Mouse (Mus musculus) adrenal gland, postnatal 4 days (tissue): Measurements from ENCODE around the gene Eid1. TPM values are rescaled to one million over a fixed set of nuclear protein-coding genes. Genes with fewer than 3 reads are reported as not detected.

ENCODE experiments used
- DNase-seq, 2 experiments: peaks; one replicate each; pipeline ENCODE4 v3.0.0; 2021 to 2022; ENCODE audit warnings: low spot score in 2 of 2, mixed read lengths in 2 of 2
- long read RNA-seq, 2 experiments: library from polyadenylated mRNA; stranded (forward); transcript quantifications; one replicate each; pipeline ENCODE4 v2.0.0; 2021
- total RNA-seq, 2 experiments: library from RNA; stranded (reverse); gene quantifications; 2 replicates each; pipeline ENCODE4 v1.2.3; 2021

Gene Eid1
- total RNA-seq = 100 to 1,000 TPM; 207 to 216 TPM
- long read RNA-seq, experiment 1, transcript Eid1-201 (1 exons, 1,691 nt) = major isoform, 194 of 194 reads
- long read RNA-seq, experiment 1, partial matches to known transcripts = 0 of 194 reads
- long read RNA-seq, experiment 1, other reads (novel, unspliced or antisense) = 0 of 194 reads
- long read RNA-seq, experiment 2, transcript Eid1-201 (1 exons, 1,691 nt) = major isoform, 318 of 318 reads
- long read RNA-seq, experiment 2, partial matches to known transcripts = 0 of 318 reads
- long read RNA-seq, experiment 2, other reads (novel, unspliced or antisense) = 0 of 318 reads

GRCm38 (mm10) chr2:125672957-125673631 lies at the start of gene Eid1:
Gene Eid1, plus strand, starts transcription at chr2:125673095.
- DNase-seq = peak; percentile 54 to 68

DNA sequence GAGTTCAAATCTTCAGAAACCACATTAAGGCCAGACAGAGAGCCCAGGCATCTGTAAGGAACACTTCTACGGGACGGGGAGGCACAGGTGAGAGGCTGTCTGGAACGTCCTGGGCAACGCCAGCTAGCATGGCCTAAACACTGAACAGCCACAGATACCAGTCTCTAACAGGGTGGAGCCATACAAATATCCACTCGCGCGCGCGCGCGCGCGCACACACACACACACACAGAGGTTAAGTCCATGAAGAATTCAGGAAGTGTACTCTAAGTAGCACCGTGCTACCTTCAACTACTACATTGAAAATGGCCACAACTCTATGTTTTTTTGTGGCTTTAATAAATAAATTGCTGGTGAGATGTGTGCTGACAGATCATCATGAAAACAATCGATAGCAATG lies 49.7 kb upstream of the Eid1 start:
- no peak for DNase-seq

GRCm38 (mm10) chr2:125624127-125624685 lies 48.7 kb upstream of the Eid1 start:
- no peak for DNase-seq

DNA sequence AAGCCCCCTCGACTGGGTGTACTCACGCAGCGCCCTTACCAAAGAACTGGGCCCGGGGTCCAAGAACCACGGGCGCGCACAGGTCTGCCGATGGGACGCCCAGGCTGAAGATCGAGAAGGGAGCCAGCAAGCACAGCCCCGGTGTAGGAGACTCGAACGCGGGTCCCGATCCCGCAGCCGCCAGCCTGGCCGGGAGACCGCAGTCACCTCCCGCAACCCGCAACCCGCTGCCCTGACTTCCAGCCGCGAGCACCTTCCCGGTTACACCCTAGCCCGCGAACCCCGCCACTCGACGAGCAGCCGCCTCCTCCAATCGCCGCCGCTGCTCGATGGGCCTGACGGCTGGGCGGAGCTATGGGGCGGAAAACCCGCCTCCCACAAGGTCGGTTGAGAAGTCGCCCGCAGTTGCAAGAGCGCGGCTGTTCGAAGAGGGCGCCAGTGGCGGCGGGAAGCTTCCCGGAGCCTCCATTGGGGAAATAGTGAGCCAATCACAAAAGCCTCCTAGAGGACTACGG lies 48.0 kb upstream of the Eid1 start, which contains the start of gene Cep152:
Cep152 (minus strand) TSS at position 277 of the 515 bp plus-strand sequence.
- peak; percentile 88 to 93 for DNase-seq

DNA sequence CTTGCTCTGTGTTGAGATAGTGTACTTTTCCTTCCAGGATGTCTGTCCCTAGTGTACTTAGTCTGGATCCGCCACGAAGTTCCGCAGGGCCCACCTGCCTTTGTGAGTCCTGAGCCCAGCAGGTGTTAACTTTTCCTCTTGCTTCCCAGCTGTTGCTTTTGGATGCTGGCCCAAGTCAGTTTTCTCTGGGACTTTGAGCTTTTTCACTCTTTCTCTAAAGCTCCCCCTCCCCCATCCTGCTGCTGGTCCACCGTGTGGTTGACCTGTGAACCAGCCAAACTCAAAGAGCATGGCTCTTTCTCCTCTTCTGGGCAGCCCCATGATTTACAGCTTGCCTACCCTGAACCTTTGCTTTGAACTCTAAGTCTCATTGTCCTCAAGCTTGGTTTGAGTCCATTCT lies 46.4 kb upstream of the Eid1 start:
- no peak for DNase-seq

- DNase-seq = no peak
Observed at GRCm38 (mm10) chr2:125628487-125628886, 44.4 kb upstream of the Eid1 start.

- DNase-seq = no peak
Observed at GRCm38 (mm10) chr2:125630010-125630409, 42.9 kb upstream of the Eid1 start.

GRCm38 (mm10) chr2:125637331-125637730 lies 35.6 kb upstream of the Eid1 start:
- DNase-seq = no peak

GRCm38 (mm10) chr2:125644912-125645311 lies 28.0 kb upstream of the Eid1 start:
- DNase-seq = no peak

- no peak for DNase-seq
Observed at GRCm38 (mm10) chr2:125650038-125650437, 22.9 kb upstream of the Eid1 start.

- no peak for DNase-seq
Observed at GRCm38 (mm10) chr2:125650742-125651352, 22.0 kb upstream of the Eid1 start.

- DNase-seq = no peak
Observed at GRCm38 (mm10) chr2:125651563-125651962, 21.3 kb upstream of the Eid1 start.

DNA sequence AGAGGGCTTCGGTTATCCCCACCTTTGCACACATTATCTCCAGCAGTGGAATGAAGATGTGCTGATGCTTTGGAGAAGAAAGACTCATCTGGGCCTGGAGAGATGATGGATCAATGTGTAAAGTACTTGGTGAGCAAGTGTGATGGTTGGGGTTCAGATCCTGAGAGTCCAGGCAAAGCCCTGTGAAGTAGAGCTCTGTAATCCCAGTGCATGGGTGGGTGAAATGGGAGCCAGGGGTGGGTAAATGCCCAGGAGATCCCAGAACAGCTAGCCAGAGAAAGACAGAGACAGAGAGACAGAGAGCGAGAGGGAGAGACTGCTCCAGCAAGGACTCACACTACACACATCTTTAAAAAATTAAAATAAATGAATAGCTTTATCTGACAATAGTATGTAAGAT lies 19.6 kb upstream of the Eid1 start:
- DNase-seq = no peak

DNA sequence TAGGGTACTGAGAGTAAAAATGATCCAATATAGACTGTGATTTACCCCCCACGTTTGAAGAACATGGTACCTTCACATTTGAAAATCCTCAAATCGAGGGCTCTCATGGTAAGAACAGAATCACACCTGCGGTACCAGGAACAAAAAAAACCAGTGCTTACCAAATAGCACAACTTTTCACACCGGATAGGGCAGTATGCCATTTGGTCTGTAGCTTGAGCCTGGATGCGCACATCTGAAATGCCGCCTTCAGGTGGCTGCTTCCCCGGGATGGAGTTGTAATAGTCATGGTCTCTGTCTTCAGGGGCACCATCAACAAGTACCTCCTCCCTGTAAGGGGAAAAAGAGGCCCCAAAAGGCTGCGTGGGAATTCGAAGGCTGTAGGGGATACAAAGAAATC lies 17.5 kb upstream of the Eid1 start:
- DNase-seq = no peak

- DNase-seq = peak; percentile 33 to 53
Observed at GRCm38 (mm10) chr2:125659823-125660536, 12.9 kb upstream of the Eid1 start.

DNA sequence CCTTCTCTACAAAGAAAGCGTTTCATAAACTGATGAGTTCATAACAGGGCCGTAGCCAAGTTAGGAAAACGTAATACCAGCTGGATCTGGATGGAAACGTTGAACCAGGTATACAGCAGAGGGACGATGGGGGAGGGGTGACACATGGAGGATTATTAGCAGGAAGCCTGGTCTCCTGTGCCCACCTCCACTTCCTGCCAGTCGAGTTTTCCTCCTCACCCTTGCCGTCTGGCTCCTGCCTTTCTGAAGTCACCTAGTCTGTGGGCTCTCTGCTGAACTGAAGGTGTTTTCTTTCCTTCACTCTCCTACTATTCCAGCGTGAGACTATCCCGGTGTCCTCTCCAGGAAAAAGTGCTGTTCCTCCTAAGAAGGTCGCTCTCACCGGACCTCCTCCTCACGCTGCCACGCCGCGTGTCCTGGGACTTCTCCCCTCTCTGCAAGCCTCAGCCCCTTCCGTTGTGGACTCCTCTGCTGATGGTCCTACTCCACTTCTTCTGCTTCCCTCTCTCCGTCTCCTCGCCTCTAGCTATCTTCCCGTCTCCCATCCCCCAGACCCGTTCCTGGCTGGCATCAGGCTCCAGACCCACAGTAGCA lies 12.3 kb upstream of the Eid1 start:
- DNase-seq = no peak

GRCm38 (mm10) chr2:125661156-125661555 lies 11.7 kb upstream of the Eid1 start:
- DNase-seq = no peak

DNA sequence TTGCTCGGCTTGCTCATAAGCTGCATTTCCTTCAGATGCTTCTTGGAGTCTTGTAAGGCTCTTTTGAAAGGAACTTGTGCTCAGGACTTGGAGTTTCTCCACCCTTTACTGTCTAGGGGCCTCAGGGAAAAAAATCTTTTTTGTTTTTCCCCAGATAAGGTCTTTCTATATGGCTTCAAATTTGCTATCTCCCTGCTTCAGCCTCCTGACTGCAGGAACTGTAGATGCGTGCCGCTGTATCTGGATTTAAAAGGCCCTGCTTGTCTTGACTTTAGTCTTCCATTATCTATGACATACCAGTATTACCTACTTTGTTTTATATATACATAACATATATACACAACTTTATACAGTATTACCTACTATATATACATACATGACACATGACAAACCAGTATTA lies 10.4 kb upstream of the Eid1 start:
- no peak for DNase-seq

GRCm38 (mm10) chr2:125665213-125665612 lies 7.7 kb upstream of the Eid1 start:
- DNase-seq = no peak

DNA sequence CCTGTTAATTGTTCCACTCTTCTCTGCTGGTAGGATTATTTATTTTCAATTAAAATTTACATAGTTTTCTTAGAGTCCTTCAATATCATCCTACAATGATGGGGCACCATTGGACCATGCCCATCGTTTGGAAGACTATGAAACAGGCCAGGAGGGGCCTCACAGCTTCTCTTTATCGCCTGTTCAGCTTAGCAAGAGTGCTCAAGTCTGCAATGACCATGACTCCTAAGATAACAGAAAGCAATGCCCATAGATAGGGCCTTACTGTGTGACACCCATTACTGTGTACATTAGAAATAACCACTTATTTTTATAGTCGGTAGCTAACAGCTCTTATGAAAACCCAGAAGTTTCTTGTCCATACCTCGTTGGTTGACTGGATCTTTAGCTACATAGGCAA lies 7.0 kb upstream of the Eid1 start:
- no peak for DNase-seq

GRCm38 (mm10) chr2:125666668-125667067 lies 6.2 kb upstream of the Eid1 start:
- no peak for DNase-seq
